Mouse (Mus musculus) stomach, postnatal 0 days (tissue): Measurements from ENCODE around the gene Lipt2. TPM values are rescaled to one million over a fixed set of nuclear protein-coding genes. Genes with fewer than 3 reads are reported as not detected.

ENCODE experiments used
- ATAC-seq: fragments of 200-750 bp; cut with Nextera tagmentation; 2 replicates; pipeline ENCODE4 v1.8.0; 2017; ENCODE audit not compliant: low FRiP score, low TSS enrichment
- DNase-seq: peaks from one replicate; pipeline ENCODE4 v3.0.0-alpha.2; 2016; ENCODE audit warnings: low spot score
- H3K27ac ChIP-seq: fragments of 300-500 bp; sonication (generic); replicated peaks from 2 replicates; pipeline ENCODE4 v1.5.1; 2014; ENCODE audit warnings: mild to moderate bottlenecking, control low read depth
- H3K27me3 ChIP-seq: fragments of 300-500 bp; sonication (generic); 2 replicates; pipeline ENCODE4 v1.6.1; 2014; ENCODE audit warnings: low read length; ENCODE audit not compliant: control insufficient read depth, insufficient read depth
- H3K36me3 ChIP-seq: fragments of 300-500 bp; sonication (generic); 2 replicates; pipeline ENCODE4 v1.6.1; 2014; ENCODE audit warnings: low read length, mixed read lengths; ENCODE audit not compliant: control insufficient read depth, insufficient read depth
- H3K4me1 ChIP-seq: fragments of 300-500 bp; sonication (generic); replicated peaks from 2 replicates; pipeline ENCODE4 v1.6.1; 2014; ENCODE audit warnings: antibody characterized with exemption; ENCODE audit not compliant: control insufficient read depth, insufficient read depth
- H3K4me2 ChIP-seq: fragments of 300-500 bp; sonication (generic); replicated peaks from 2 replicates; pipeline ENCODE4 v1.6.1; 2014; ENCODE audit warnings: low read depth, mild to moderate bottlenecking, control low read depth, moderate library complexity
- H3K4me3 ChIP-seq: fragments of 300-500 bp; sonication (generic); 2 replicates; pipeline ENCODE4 v1.5.1; 2014; ENCODE audit warnings: low read depth, low read length, control low read depth
- H3K9ac ChIP-seq: fragments of 300-500 bp; sonication (generic); 2 replicates; pipeline ENCODE4 v1.6.1; 2014; ENCODE audit warnings: mild to moderate bottlenecking, low read length, control low read depth, mixed read lengths
- H3K9me3 ChIP-seq: fragments of 300-500 bp; sonication (generic); 2 replicates; pipeline ENCODE4 v1.6.1; 2016; ENCODE audit warnings: low read length; ENCODE audit not compliant: control insufficient read depth
- CTCF ChIP-seq: IDR thresholded peaks from 2 replicates; pipeline ENCODE4 v1.5.1; 2016; ENCODE audit warnings: antibody characterized with exemption, low read depth, mild to moderate bottlenecking, moderate library complexity
- EP300 ChIP-seq: optimal IDR thresholded peaks from 2 replicates; pipeline ENCODE3; 2016; ENCODE audit warnings: antibody characterized with exemption
- WGBS: fragments of 180-500 bp; shearing (Covaris S2); extraction: QIAGEN DNeasy Blood & Tissue Kit; methylation state at CpG from one replicate; pipeline ENCODE4 v1.1.7; 2014; 5-methylcytosine and 5-hydroxymethylcytosine counted together
- polyA plus RNA-seq: library from polyadenylated mRNA; unstranded; fragments of >200 nt; fragmentation: Nextera tagmentation; extraction: Ambion mirVana; gene quantifications from 2 replicates; pipeline ENCODE4 v1.2.1, GENCODE M21; 2015

The Lipt2 gene
- polyA plus RNA-seq, 1 experiment from 2014 or later = 10.2 TPM

GRCm38 (mm10) chr7:100132379-100132778 is 26.7 kb upstream of the Lipt2 start:
- no peak for TF ChIP-seq EP300
- no peak for TF ChIP-seq CTCF
- Histone ChIP-seq H3K9ac (no peak overlapping the region), H3K27ac (no peak overlapping the region), H3K4me3 (no peak overlapping the region), H3K4me1 (no peaks in the 10 kb centered on the region), H3K27me3 (no peaks in the 10 kb centered on the region), H3K9me3 (no peaks in the 10 kb centered on the region), H3K36me3 (no peaks in the 10 kb centered on the region), H3K4me2 (no peak overlapping the region)
- WGBS = 80% methylated on average over 1 of the region's 1 CpGs
- ATAC-seq = no peak
- no peak for DNase-seq

GRCm38 (mm10) chr7:100137038-100137437 is 22.0 kb upstream of the Lipt2 start:
- no peak overlapping the region for H3K27ac ChIP-seq
- ATAC-seq (no peak), DNase-seq (no peak)
- 78% methylated on average over 9 of the region's 9 CpGs for WGBS
- H3K4me3 ChIP-seq = no peak overlapping the region
- no peaks in the 10 kb centered on the region for H3K27me3 ChIP-seq
- H3K36me3 ChIP-seq = no peaks in the 10 kb centered on the region
- no peak overlapping the region for H3K9ac ChIP-seq
- no peaks in the 10 kb centered on the region for H3K4me1 ChIP-seq
- no peak overlapping the region for H3K4me2 ChIP-seq
- no peaks in the 10 kb centered on the region for H3K9me3 ChIP-seq
- TF ChIP-seq EP300 (no peak), CTCF (no peak)

DNA sequence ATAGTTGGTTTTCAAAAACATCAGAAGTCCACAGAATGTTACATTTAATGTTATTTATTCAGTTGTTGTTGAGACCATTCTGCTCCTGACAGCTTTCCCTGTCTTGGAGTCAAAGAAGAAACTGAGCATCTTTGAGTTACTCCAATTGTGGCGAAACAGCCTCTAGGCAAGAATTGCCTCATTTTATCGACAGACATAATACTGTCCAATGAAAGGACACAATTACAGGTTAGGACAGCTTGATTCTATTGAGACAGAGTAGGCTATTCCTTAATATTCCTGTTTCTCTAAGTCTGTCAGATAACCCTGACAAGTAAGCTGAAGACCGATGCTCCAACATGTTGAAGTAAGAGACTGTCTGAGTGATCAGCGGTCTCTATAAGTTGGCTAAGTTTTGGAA is 21.0 kb upstream of the Lipt2 start:
- H3K27ac ChIP-seq = no peak overlapping the region
- no peak for ATAC-seq
- H3K27me3 ChIP-seq = no peaks in the 10 kb centered on the region
- H3K4me3 ChIP-seq = no peak overlapping the region
- no peak overlapping the region for H3K9ac ChIP-seq
- H3K4me2 ChIP-seq = no peak overlapping the region
- no peaks in the 10 kb centered on the region for H3K4me1 ChIP-seq
- WGBS = 92% methylated on average over 4 of the region's 4 CpGs
- H3K9me3 ChIP-seq = no peaks in the 10 kb centered on the region
- no peaks in the 10 kb centered on the region for H3K36me3 ChIP-seq
- DNase-seq = no peak
- TF ChIP-seq EP300 (no peak), CTCF (no peak)

- no peaks in the 10 kb centered on the region for H3K4me1 ChIP-seq
- 52% methylated on average over 1 of the region's 1 CpGs for WGBS
- ATAC-seq = no peak
Observed at GRCm38 (mm10) chr7:100140591-100140990, 18.5 kb upstream of the Lipt2 start.

DNA sequence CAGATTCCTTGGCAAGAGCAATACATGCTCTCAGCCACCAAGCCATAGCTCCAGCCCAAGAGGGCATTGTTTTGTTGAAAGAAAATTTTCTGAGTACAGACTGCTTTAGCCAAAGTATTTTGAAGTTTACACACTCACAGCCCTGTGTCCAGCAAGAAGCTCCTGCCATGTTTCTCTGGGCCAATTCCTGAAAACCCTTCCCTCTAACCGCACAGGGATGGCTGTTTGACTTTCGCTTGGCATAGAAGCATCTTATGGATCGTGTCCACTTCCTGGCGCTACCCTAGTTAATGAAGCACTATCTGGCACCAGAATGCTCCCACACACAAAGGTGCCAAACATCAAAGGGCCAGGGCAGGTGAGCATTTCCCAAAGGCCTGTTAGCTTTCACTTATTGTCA is 10.5 kb upstream of the Lipt2 start:
- Histone ChIP-seq H3K4me2 (no peak overlapping the region), H3K4me3 (no peak overlapping the region), H3K36me3 (no peaks in the 10 kb centered on the region), H3K4me1 (no peaks in the 10 kb centered on the region), H3K27ac (no peak overlapping the region), H3K9me3 (no peaks in the 10 kb centered on the region), H3K27me3 (no peaks in the 10 kb centered on the region), H3K9ac (no peak overlapping the region)
- TF ChIP-seq EP300 (no peak), CTCF (no peak)
- no peak for ATAC-seq
- no peak for DNase-seq
- WGBS = 83% methylated on average over 4 of the region's 4 CpGs

More at GRCm38 (mm10) chr7:100140591-100140990, 18.5 kb upstream of the Lipt2 start:
- Histone ChIP-seq H3K36me3 (no peaks in the 10 kb centered on the region), H3K9ac (no peak overlapping the region), H3K27ac (no peak overlapping the region), H3K27me3 (no peaks in the 10 kb centered on the region), H3K9me3 (no peaks in the 10 kb centered on the region), H3K4me3 (no peak overlapping the region), H3K4me2 (no peak overlapping the region)
- DNase-seq = no peak
- TF ChIP-seq EP300 (no peak), CTCF (no peak)

DNA sequence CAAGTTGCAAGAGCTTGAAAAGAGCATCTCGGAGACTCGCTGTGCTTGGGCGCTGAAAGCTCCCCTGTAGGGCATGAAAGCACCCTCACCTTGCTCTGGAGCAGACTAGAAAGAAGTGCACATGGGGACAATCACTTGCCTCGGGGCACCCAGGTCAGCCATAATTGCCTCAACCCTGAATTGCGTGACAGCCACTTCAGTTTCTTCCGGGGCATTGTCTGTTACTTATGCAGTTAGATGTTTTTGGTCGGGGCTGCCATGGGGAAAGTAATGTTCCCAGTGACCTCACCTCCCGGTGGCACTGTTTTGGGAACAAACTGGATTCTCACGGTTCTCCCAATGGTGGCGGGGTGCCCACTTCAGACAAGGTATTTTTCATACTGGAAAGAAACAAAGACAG is 9.0 kb upstream of the Lipt2 start:
- ATAC-seq (no peak), DNase-seq (no peak)
- Histone ChIP-seq H3K36me3 (no peaks in the 10 kb centered on the region), H3K4me1 (no peaks in the 10 kb centered on the region), H3K9me3 (no peaks in the 10 kb centered on the region), H3K4me3 (no peak overlapping the region), H3K9ac (no peak overlapping the region), H3K27ac (no peak overlapping the region), H3K4me2 (no peak overlapping the region), H3K27me3 (no peaks in the 10 kb centered on the region)
- no peak for TF ChIP-seq EP300
- no peak for TF ChIP-seq CTCF
- 56% methylated on average over 10 of the region's 10 CpGs for WGBS
